Mouse (Mus musculus): ENCODE data around the gene Wfdc21.

The Wfdc21 gene

DNA sequence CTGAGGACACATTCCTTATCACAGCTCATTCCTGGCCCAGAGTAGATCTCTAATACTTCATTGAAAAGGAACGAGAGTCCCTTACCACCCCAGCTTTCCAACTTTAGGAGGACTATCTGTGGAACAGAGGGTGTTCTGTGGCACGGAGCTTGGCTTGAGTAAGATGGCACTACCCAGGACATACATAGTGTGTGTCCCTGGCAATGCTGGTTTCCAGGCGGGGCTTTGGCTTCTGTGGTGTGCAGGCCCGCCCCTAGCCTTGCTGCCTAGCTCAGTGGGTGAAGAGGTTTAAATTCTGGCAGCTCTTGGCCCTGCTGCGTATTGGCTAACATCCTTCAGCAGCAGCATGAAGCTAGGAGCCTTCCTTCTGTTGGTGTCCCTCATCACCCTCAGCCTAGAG lies at the start of gene Wfdc21:
TSS of gene Wfdc21 (plus strand) at position 260 of the 400 bp plus-strand sequence.
- 78% methylated on average over 5 of the region's 5 CpGs for WGBS

DNA sequence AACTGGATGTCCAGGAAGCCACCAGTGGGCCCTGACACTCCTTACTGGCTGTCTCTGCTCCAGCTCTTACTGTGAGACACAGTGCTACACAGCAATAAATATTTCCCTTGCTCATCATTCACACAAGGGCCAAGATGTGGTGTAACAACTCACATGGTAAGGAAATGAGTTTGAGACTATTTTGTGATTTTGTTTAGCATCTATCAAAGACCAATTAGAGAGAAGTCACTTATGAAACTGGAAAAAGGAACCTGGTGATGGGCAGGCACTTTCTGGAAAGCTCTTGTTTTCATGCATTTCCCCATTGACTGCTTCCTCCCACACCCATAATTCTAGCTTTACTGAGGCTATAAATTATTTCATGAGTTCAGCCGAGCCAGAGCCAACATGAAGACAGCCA lies 43.0 kb upstream of the Wfdc21 start, which contains the start of gene Wfdc17:
TSS of gene Wfdc17 (plus strand) at position 287 of the 400 bp plus-strand sequence.
- WGBS = 57% methylated on average over 1 of the region's 1 CpGs

DNA sequence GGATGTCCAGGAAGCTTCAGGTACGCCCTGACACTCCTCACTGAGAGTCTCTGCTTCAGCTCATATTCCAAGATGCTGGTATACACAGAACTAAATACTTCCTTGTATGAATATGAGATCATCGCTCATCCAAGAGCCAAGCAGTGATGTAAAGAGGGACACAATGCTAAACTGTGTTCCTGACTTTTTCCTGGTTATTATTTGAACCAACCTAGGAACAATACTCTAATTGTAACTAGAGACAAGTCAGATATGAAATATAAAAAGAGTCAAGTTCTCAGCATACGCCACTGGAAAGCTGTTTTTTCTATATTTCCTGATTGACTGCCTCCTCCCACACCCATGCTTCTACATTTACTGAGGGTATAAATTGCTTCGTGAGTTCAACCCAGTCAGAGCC lies 38.0 kb upstream of the Wfdc21 start, which contains the start of gene Wfdc18:
TSS of gene Wfdc18 (plus strand) at position 301 of the 400 bp plus-strand sequence.
- 54% methylated on average over 4 of the region's 4 CpGs for WGBS

DNA sequence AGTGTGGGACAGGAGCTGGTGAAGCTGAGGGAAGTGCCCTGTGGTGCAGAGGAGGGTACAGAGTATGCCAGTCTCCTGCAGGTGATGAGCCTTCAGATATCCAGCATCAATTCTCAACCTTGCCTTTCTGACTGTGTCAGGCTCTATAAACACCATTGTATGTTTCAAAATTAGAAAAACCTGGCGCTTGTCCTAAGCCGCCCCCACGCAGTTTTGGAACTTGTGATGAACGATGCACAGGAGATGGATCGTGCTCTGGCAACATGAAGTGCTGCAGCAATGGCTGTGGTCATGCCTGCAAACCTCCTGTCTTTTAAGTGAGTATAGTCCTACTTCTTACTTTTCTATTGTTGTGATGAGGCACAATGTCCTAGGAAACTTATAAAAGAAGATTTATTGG lies 37.1 kb upstream of the Wfdc21 start:
- 63% methylated on average over 5 of the region's 5 CpGs for WGBS

DNA sequence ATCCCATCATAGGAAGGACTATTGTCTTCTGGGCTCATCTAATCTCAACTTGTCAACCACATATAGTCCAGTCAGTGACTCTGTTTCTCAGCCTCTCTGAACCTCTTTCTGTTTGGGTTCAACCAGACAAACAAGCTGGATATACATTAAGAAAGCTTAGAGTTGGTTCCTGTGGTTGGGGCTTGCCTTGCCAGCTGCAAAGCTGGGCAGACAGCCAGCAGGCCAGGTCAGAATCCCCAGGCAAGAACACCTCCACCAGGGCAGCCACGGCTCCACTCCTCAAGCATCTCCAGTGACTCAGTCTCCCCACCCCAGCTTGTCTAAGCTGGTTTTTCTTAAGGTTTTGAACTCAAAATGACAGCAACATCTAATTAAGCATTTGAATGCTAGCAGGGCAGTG lies 34.1 kb upstream of the Wfdc21 start:
- WGBS = 76% methylated on average over 1 of the region's 1 CpGs

DNA sequence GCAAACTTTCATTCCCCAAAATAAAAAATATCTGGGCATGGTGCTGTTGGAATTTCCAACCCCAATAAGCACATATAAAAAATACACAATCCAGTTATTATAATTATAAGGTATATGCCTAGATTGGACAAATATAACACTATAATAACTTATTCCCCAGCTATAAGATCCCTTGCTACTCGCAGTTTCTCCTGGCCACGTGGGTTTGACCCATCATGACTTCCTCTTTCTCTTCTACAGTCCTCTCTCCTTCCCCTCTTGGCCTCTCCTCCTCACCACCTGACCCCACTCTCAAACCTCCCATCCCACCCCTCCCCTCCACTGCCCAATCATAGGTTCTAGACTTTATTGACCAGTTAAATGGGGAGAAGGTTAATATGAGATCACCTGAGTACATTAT lies 32.8 kb upstream of the Wfdc21 start:
- 76% methylated on average over 2 of the region's 2 CpGs for WGBS

DNA sequence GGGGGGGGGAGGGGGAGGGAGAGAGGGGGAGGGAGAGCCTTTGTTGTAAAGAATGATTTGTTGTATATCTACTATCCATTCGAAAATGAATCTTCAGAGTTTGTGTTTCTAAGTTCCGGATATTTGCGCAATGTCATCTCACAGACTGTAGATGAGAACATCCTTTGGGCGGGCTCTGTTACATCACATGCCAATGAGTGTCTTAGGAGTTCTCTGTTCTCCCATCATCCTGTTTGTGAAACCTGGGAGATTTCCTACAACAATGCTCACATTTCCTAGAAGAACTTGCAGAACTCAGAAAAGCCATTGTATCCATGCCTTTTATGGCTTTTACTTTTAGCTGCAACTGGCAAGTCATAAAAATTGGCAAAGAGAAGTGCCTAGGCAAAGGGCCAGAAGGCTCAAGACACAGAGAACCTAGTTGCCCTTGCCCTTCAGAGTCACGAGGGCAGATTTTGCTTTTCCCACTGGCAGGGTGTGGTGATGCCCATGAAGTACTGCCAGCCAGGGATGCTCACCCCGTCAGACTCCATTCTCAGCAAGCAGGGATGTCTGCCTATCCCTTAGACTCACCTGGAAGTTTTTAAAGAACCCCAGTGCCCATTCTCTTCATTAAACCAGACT lies 29.6 kb upstream of the Wfdc21 start:
- WGBS = 82% methylated on average over 6 of the region's 6 CpGs

DNA sequence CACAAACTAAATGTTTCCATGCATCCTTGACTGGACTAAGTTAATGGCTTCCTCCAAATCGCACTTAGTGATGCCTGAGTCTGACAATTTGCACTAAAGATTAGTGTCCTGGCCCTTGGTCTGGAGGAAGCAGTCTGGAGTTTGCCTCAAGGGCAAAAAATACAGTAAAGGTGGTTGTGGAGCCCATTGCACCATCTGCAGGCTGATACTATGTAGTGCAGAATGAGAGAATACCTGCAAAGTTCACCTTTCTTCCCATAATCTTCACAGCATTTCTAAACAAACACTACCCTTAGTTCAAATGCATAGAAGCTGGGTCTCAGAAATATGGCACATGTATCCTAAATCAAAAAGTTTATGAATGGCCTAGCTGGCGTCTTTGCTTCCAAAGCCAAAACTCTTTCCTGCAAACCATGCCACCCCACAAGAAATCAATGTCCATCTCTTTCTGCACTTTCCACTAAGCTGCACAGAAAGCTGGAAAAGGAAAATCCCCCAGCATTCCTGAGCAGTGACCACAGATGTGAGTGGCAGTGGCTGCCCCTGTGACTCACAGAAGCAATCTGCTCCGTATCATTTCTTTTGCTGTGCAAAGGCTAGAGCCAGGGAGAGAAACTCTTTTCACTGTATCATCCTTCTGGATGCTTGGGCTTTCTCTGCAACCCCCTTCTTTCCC lies 17.8 kb upstream of the Wfdc21 start:
- 74% methylated on average over 3 of the region's 3 CpGs for WGBS

DNA sequence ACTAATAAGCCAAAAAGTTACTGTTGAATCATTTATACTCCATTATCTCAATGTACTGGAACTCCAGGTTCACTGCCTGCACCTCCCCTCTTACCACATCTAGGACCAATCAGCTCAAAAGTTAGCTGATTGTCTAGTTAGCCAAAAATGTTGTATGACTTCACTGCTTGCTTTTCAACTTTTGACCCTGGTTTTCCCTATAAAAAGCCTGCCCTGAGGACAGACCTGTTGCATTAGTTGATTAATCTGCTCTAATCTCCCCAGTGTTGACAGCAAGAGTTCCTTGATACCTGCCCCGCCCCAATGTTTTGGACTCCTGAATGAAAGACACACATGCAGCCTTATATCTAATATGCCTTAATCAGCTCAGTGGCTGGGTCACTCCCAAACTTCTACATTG lies 15.6 kb upstream of the Wfdc21 start:
- 97% methylated on average over 1 of the region's 1 CpGs for WGBS

DNA sequence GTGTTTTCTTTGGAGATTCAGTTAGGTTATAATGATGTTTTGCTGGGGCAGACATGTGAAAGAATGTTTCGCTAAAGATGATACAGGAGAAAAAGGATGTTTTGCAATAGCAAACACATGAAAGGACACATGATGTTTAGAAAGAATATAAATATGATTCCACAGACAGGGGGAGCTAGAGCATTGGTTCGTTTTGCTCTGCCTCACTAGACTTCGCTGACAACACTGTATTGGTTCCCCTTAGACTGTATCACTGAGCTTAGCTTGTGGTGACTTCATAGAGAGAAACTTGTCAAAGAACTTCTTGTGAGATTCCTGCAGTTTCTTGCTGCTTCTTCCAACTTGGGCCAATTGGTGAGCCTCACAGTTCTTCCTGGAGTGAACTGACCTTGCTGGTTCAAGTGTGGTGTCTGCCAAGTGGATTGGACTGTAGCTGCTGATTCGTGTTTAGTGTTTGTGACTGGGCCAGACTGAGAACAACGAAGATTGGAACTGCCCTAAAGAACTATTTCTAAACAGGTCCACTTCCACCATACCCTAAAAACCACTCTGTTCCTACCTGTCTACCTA lies 13.6 kb upstream of the Wfdc21 start:
- WGBS = 74% methylated on average over 5 of the region's 5 CpGs

DNA sequence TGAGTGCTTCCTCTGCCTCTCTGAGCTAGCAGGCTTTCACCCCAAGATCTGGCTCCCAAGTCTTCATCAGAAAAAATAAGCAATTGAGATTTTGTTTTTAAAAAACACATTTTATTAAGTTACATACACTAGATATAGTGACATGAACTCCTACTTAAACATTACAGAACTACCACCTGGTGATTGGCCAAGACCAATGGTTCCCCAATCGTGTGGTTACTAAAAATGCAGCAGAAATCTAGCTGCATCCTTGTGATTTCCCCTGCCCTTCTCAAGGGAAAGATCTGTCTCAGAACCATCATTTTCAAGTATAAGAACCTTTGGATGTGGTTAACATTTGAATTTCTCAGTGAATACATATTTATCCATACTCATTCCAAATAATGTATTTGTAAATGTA lies 12.5 kb upstream of the Wfdc21 start:
- WGBS = 85% methylated on average over 1 of the region's 1 CpGs

DNA sequence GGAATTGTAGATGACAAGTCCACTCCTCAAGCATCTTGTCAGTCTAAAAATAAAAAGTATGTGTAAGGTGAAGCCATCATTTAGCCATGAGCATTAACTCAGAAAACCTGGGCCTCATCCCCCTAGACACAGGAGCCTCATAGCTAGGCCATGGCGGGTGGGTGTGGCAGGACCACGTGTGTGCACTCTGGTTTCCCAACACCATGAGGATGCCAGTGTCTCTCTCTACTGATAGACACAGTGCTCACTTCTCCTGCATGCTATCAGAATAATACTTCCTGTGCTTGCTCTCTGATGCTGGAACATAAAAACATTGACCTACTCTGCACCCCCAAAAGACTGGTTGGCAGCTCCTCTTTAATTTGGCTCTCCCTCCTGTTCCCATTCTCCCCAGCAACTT lies 10.9 kb upstream of the Wfdc21 start:
- 68% methylated on average over 2 of the region's 2 CpGs for WGBS

DNA sequence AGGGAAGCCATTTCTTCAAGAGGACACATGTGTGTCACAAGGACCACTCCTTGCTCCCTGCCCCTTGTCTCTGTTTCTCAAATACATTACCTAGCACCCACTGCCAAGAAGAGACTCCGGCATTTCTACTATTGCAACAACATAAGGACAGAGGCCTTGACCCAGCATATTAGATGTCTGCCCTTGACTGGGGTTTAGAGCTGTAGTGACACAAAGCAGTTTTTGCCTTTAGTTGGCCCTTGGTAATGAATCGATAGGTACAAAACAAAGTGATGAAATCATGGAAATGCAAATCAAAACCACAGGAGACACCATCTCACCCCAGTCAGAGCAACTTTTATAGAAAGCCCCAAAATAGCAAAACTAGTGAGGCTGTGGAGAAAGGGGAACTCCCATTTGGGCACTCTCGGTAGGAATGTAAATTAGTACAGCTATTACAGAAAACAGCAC lies 9.6 kb upstream of the Wfdc21 start:
- 59% methylated on average over 3 of the region's 3 CpGs for WGBS

DNA sequence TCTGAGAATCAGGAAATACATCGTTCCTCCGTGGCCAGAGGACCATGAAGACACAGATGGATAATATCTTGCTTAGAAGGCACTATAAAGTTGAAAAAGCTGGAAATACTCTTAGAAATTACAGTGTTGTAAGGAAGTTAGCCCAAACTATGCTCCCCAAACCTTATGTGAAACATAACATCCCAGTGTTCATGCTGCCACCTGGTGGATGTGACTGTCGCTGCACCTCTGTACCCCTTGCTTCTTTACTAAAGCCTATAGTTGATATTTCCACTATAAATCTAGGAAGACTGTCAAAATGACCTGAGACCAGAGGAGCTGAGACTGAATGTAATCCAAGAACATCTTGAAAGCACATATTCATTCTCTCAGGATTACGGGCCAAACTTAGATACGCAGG lies 7.5 kb upstream of the Wfdc21 start:
- WGBS = 19% methylated on average over 5 of the region's 5 CpGs

DNA sequence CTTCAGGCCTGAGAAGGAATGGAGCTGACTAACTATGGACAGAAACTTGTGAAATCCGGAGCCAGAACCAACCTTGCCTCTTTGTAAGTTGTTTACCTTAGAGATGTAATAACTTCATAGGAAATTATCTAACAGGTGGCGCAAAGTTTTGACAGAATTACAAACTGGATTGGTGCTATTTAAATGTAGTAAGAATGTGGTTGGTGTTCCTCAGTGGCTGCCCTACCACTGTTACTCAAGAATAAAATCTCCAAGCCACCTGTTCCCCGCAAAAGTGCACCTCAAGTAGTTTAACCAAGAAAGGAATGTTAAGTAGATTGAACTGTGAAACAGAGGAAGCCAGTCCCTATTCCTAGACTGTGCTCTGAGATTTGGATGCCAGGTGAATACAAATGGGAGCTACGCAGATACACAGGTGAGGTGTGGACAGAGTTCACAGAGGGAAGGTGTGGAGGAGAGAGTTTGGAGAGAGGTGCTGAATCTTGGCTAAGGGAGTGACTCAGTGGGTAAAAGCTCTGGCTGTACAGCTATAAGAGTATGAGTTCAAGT lies 6.2 kb upstream of the Wfdc21 start:
- WGBS = 88% methylated on average over 4 of the region's 4 CpGs

DNA sequence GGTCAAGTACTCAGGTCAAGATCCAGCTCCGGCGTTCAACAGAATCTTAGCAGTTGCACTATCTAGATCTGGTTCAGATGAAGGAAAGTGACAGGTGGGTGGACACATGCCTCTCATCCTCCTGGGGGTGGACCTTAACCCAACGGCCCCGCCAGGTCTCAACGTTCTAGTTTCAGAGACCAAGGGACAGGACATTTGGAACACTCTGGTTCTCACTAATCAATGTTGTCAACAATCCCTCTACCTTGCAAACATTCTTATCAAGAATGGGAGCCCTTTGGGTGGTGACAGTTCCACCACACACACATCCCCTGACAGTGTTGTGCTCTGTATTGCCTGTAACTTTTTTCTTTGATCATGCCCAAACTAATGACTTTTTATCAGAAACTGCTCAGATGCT lies 4.9 kb upstream of the Wfdc21 start:
- 89% methylated on average over 5 of the region's 5 CpGs for WGBS

DNA sequence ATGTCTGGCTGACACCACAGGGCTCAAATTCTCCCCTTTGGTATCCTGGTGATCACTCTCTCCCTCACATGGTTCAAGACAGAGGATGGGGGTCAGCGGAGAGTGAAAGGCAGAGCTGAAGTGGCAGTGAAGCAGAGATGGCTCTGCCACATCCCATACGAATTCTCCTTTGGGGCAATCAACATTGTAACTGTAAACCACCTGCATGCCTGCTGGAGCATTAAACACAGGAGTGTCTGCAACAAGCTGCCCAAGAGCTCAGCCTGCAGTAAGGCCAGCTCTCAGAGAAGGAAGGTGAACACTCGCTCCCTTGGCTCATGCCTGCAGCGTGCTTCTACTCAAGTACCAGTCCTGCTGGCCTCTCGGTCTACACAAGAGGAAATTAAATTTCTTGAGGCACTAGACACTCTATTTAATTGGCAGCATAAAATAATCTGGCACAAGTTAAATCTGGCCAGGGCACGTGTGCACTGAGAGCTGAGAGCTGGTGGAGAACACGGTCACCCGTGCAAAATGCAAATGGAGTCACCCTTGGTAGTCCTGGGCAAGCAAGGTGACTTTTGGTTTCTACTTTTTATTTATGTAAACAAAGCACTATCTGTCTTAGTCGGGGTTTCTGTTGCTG lies 3.9 kb upstream of the Wfdc21 start:
- WGBS = 78% methylated on average over 9 of the region's 9 CpGs

DNA sequence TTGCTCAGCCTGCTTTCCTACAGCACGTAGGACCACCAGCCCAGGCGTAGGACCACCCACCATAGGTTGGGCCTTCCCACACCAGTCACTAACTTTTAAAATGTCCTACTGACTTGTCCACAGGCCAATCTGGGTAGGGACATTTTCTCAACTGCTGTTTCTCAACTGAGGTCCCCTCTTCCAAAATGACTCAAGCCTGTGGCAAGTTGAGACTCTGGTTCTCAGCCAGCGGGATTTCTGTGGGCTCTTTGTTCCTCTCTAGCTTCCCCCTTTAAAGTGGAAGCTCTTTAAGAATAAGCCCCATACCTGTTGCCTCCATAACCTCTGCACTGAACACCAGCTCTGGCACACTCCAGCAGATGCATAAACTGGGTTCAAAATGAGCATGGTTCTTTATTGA lies 3.2 kb upstream of the Wfdc21 start:
- 79% methylated on average over 3 of the region's 3 CpGs for WGBS

DNA sequence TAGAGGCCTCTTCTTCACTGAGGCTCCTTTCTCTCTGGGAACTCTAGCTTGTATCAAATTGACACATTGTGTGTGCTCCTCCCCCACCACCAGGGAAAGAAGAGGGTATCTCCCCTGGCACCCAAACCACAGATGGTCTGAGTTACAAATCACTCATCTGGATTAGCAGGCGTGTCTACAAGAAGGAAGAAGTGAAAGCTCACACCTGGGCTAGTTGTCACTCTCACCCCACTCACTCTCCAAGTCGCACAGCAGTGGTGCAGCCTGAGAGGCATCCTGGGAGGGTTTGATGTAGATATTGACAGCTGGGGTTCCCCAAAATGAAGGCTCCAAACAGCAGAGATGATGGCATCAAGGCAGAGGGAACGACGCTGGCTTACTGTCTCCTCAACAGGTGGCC lies 588 bp upstream of the Wfdc21 start:
- WGBS = 70% methylated on average over 4 of the region's 4 CpGs

DNA sequence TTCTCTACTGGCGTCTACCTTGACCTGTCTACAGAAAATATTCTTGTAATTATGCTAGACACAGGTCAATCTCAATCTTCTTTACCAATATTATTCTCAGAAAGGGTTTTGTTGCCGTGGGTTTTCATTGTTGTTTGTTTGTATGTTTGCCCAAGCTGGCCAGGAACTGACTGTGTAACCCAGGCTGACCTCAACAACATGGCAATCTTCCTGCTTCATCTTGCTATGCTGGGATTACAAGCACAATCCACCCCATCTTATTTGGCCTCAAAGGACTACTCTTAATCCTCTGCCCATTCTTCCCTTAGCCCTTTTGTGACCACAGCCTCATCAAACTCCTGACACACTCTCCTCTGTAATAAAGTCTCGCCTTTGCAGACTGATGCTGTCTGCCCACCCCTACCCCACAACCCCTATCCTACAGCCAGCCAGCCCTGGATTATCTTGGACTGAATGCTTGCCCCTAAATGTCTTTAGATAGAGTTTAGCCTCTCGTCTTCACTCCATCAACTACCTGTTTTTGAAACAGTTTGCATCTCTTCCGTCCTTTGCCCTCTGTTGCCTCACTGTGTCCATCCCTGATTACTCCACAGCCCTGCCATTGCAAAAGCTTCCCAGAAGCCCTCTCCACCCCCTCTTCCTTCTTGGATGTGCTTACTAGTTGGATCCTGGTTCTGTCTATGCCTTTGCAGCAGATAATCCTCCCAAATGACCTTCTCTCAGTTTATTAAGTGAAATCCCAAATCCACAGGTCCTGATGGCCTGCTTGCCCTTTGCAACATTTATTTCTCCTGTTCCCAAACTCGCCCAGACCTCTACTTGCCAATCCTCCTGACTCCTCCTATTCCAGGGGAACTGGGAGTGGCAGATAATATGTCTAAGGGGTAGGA lies 881 bp downstream of the Wfdc21 start:
- 76% methylated on average over 6 of the region's 6 CpGs for WGBS

DNA sequence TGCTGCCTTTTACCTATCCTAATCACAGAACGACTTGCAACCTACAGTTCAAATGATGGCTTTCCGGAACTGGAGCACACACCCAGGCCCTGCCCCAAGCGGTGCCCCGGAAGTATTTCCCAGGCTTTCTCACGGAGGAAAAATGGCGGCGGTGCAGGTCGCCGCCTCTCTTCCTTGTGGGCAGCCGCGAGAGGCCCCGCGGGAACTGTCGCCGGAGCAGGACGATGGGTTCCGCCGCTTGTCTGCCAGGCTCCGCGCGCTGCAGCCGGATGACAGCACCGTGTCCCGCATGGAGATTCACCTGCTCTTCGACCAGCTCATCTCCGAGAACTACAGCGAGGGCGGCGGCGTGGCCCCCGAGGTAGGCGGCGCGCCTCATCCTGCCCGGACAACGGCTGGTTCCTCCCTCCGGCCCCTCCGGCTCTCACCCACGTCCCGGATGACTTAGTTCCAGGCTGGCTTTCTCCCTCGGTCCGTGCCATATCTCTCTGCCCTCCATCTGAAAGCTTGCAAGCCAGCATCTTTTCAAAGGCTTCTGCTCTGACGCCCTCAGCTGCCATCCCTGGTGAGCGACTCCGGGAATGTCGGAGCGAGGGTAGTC lies 6.9 kb downstream of the Wfdc21 start, which contains the start of gene Heatr6:
TSS of gene Heatr6 (plus strand) at position 116 of the 601 bp plus-strand sequence.
- under 1% methylated on average over 47 of the region's 47 CpGs for WGBS

All from cerebral cortex, adult 2 months (tissue).